Mouse (Mus musculus) cerebellum, postnatal 25 days (tissue): ENCODE results near the gene Gm21310.
"Not testable (repeated sequence)": the region's sequence is repeated elsewhere in the genome, so short reads cannot be mapped to it uniquely, and the experiment has no call there.

ENCODE experiments used
- DNase-seq, 2 experiments: peaks; one replicate each; pipeline ENCODE4 v3.0.0; 2021; ENCODE audit warnings: mixed read lengths in 2 of 2

Gm21310 gene

GRCm38 (mm10) chrY:10147083-10147482 is at the start of gene Gm21310:
Gene Gm21310 (minus strand): TSS chrY:10147183.
- not testable (repeated sequence) for DNase-seq
